Mouse (Mus musculus) neural tube, embryonic 11.5 days (tissue): ENCODE measurements around the gene Ugt1a1. TPM values are rescaled to one million over a fixed set of nuclear protein-coding genes. Genes with fewer than 3 reads are reported as not detected.
A peak's percentile ranks its signal among the peaks of the same experiment; 100 is the strongest.
"Not testable (repeated sequence)": the region's sequence is repeated elsewhere in the genome, so short reads cannot be mapped to it uniquely, and the experiment has no call there.

Experiments
- ATAC-seq: fragments of 200-750 bp; cut with Nextera tagmentation; 2 replicates; pipeline ENCODE4 v1.8.0; 2017; ENCODE audit warnings: moderate number of reproducible peaks, mild to moderate bottlenecking, moderate TSS enrichment, moderate library complexity; ENCODE audit not compliant: insufficient read depth, low FRiP score, low TSS enrichment
- DNase-seq: peaks from one replicate; pipeline ENCODE4 v3.0.0-alpha.2; 2015; ENCODE audit warnings: low spot score
- H3K27ac ChIP-seq: fragments of 300-500 bp; sonication (generic); 2 replicates; pipeline ENCODE4 v1.5.1; 2014; ENCODE audit warnings: low read depth, mild to moderate bottlenecking, low read length
- H3K27me3 ChIP-seq: fragments of 300-500 bp; sonication (generic); 2 replicates; pipeline ENCODE4 v1.6.1; 2014; ENCODE audit warnings: mild to moderate bottlenecking, low read length, mixed read lengths; ENCODE audit not compliant: control insufficient read depth, insufficient read depth
- H3K36me3 ChIP-seq: fragments of 300-500 bp; sonication (generic); 2 replicates; pipeline ENCODE4 v1.6.1; 2014; ENCODE audit warnings: mild to moderate bottlenecking, low read length, moderate library complexity, mixed read lengths; ENCODE audit not compliant: control insufficient read depth, insufficient read depth
- H3K4me1 ChIP-seq: fragments of 300-500 bp; sonication (generic); 2 replicates; pipeline ENCODE4 v1.6.1; 2014; ENCODE audit warnings: low read length, mixed read lengths; ENCODE audit not compliant: control insufficient read depth, insufficient read depth
- H3K4me2 ChIP-seq: fragments of 300-500 bp; sonication (generic); 2 replicates; pipeline ENCODE4 v1.6.1; 2014; ENCODE audit warnings: low read depth, mild to moderate bottlenecking, moderate library complexity
- H3K4me3 ChIP-seq: fragments of 300-500 bp; sonication (generic); 2 replicates; pipeline ENCODE4 v1.5.1; 2014; ENCODE audit warnings: low read depth, low read length
- H3K9ac ChIP-seq: fragments of 300-500 bp; sonication (generic); 2 replicates; pipeline ENCODE4 v1.6.1; 2014; ENCODE audit warnings: mild to moderate bottlenecking, low read length
- H3K9me3 ChIP-seq: fragments of 300-500 bp; sonication (generic); 2 replicates; pipeline ENCODE4 v1.6.1; 2016; ENCODE audit warnings: low read length; ENCODE audit not compliant: control insufficient read depth
- WGBS: fragments of 180-500 bp; shearing (Covaris S2); extraction: QIAGEN DNeasy Blood & Tissue Kit; methylation state at CpG from one replicate; pipeline ENCODE4 v1.1.7; 2014; 5-methylcytosine and 5-hydroxymethylcytosine counted together
- polyA plus RNA-seq: library from polyadenylated mRNA; unstranded; fragments of >200 nt; fragmentation: Nextera tagmentation; extraction: Ambion mirVana; gene quantifications from 2 replicates; pipeline ENCODE4 v1.2.1, GENCODE M21; 2014

Ugt1a1 gene
- not detected in 2 replicates for polyA plus RNA-seq

GRCm38 (mm10) chr1:88211812-88212211, at the start of gene Ugt1a1:
TSS of gene Ugt1a1 (plus strand) at chr1:88211959.
- Histone ChIP-seq H3K4me2 (no peak within 1 kb of the TSS), H3K27ac (no peak within 1 kb of the TSS), H3K36me3 (no peaks in the 10 kb centered on the region), H3K4me1 (no peaks in the 10 kb centered on the region), H3K9ac (no peak within 1 kb of the TSS), H3K4me3 (no peak within 1 kb of the TSS), H3K9me3 (peaks cover 52% of the 10 kb centered on the region), H3K27me3 (no peaks in the 10 kb centered on the region)
- peak; percentile 15 for DNase-seq
- WGBS: 71% methylated on average over 8 of the region's 8 CpGs
- ATAC-seq: no peak

GRCm38 (mm10) chr1:88165711-88166110, 46.0 kb upstream of the Ugt1a1 start, which contains the start of gene Ugt1a5:
TSS of gene Ugt1a5 (plus strand) at chr1:88166012.
- H3K4me2 ChIP-seq: no peak within 1 kb of the TSS
- H3K27ac ChIP-seq: no peak within 1 kb of the TSS
- no peaks in the 10 kb centered on the region for H3K27me3 ChIP-seq
- H3K4me1 ChIP-seq: no peaks in the 10 kb centered on the region
- no peaks in the 10 kb centered on the region for H3K9me3 ChIP-seq
- H3K4me3 ChIP-seq: no peak within 1 kb of the TSS
- no peak within 1 kb of the TSS for H3K9ac ChIP-seq
- DNase-seq: no peak
- ATAC-seq: no peak
- no peaks in the 10 kb centered on the region for H3K36me3 ChIP-seq
- WGBS: 85% methylated on average over 5 of the region's 5 CpGs

- H3K9ac ChIP-seq, ATAC-seq, H3K4me2 ChIP-seq, H3K36me3 ChIP-seq, H3K4me3 ChIP-seq, H3K9me3 ChIP-seq, H3K27ac ChIP-seq, H3K27me3 ChIP-seq, DNase-seq, H3K4me1 ChIP-seq: not testable (repeated sequence)
- WGBS: 93% methylated on average over 5 of the region's 7 CpGs
Observed at GRCm38 (mm10) chr1:88172190-88172589, 39.6 kb upstream of the Ugt1a1 start.

GRCm38 (mm10) chr1:88179657-88180056, 32.1 kb upstream of the Ugt1a1 start:
- Histone ChIP-seq H3K9ac (no peak overlapping the region), H3K27me3 (no peaks in the 10 kb centered on the region), H3K4me3 (no peak overlapping the region), H3K4me2 (no peak overlapping the region), H3K27ac (no peak overlapping the region), H3K36me3 (no peaks in the 10 kb centered on the region), H3K9me3 (no peaks in the 10 kb centered on the region), H3K4me1 (no peaks in the 10 kb centered on the region)
- 94% methylated on average over 1 of the region's 1 CpGs for WGBS
- ATAC-seq (no peak), DNase-seq (no peak)

GRCm38 (mm10) chr1:88186325-88186935, 25.3 kb upstream of the Ugt1a1 start:
- no peak overlapping the region for H3K27ac ChIP-seq
- no peaks in the 10 kb centered on the region for H3K4me1 ChIP-seq
- H3K36me3 ChIP-seq: no peaks in the 10 kb centered on the region
- 89% methylated on average over 5 of the region's 5 CpGs for WGBS
- no peaks in the 10 kb centered on the region for H3K9me3 ChIP-seq
- DNase-seq (no peak), ATAC-seq (no peak)
- H3K27me3 ChIP-seq: no peaks in the 10 kb centered on the region
- no peak overlapping the region for H3K9ac ChIP-seq
- no peak overlapping the region for H3K4me2 ChIP-seq
- H3K4me3 ChIP-seq: no peak overlapping the region

GRCm38 (mm10) chr1:88192136-88192535, 19.6 kb upstream of the Ugt1a1 start:
- Histone ChIP-seq H3K4me1 (no peaks in the 10 kb centered on the region), H3K4me2 (no peak overlapping the region), H3K36me3 (no peaks in the 10 kb centered on the region), H3K27ac (no peak overlapping the region), H3K27me3 (no peaks in the 10 kb centered on the region), H3K4me3 (no peak overlapping the region), H3K9ac (no peak overlapping the region), H3K9me3 (no peaks in the 10 kb centered on the region)
- ATAC-seq: no peak
- no peak for DNase-seq
- 78% methylated on average over 3 of the region's 3 CpGs for WGBS

GRCm38 (mm10) chr1:88195687-88196086, 16.1 kb upstream of the Ugt1a1 start:
- Histone ChIP-seq H3K4me2 (no peak overlapping the region), H3K4me1 (no peaks in the 10 kb centered on the region), H3K36me3 (no peaks in the 10 kb centered on the region), H3K9me3 (no peaks in the 10 kb centered on the region), H3K4me3 (no peak overlapping the region), H3K27me3 (no peaks in the 10 kb centered on the region), H3K27ac (no peak overlapping the region), H3K9ac (no peak overlapping the region)
- WGBS: 83% methylated on average over 1 of the region's 1 CpGs
- DNase-seq: no peak
- ATAC-seq: no peak

- no peaks in the 10 kb centered on the region for H3K4me1 ChIP-seq
- no peaks in the 10 kb centered on the region for H3K27me3 ChIP-seq
- ATAC-seq: no peak
- H3K36me3 ChIP-seq: no peaks in the 10 kb centered on the region
- DNase-seq: no peak
- 83% methylated on average over 3 of the region's 3 CpGs for WGBS
- H3K9me3 ChIP-seq: no peaks in the 10 kb centered on the region
- no peak overlapping the region for H3K27ac ChIP-seq
- no peak overlapping the region for H3K9ac ChIP-seq
- no peak overlapping the region for H3K4me2 ChIP-seq
- H3K4me3 ChIP-seq: no peak overlapping the region
Observed at GRCm38 (mm10) chr1:88197443-88197842, 14.3 kb upstream of the Ugt1a1 start.

- WGBS: 88% methylated on average over 2 of the region's 2 CpGs
Observed at GRCm38 (mm10) chr1:88199996-88200395, 11.8 kb upstream of the Ugt1a1 start.

More at GRCm38 (mm10) chr1:88199996-88200395, 11.8 kb upstream of the Ugt1a1 start:
- Histone ChIP-seq H3K27ac (no peak overlapping the region), H3K4me3 (no peak overlapping the region), H3K9me3 (no peaks in the 10 kb centered on the region), H3K36me3 (no peaks in the 10 kb centered on the region), H3K4me2 (no peak overlapping the region), H3K27me3 (no peaks in the 10 kb centered on the region), H3K9ac (no peak overlapping the region), H3K4me1 (no peaks in the 10 kb centered on the region)
- no peak for ATAC-seq
- no peak for DNase-seq
